Mouse (Mus musculus): ENCODE data around the gene Ak2.
A peak's percentile ranks its signal among the peaks of the same experiment; 100 is the strongest.

Gene Ak2

DNA sequence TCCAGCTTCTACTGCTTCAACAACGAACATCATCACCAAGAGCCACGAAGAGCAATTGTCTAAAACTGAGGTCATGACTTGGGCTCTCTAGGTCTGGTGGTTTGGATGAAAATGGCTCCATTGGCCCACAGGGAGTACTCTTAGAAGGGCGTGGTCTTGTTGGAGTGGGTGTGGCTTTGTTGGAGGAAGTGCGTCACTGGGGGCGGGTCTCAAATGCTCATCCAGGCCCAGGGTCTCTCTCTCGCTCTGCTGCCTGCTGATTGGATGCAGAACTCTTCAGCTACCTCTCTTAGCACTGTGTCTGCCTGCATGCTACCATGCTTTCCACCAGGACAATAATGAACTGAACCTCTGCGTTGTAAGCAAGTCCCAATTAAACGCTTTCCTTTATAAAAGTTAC is 17.1 kb upstream of the Ak2 start:
- no peak for DNase-seq (ENCODE audit: low spot score)

DNA sequence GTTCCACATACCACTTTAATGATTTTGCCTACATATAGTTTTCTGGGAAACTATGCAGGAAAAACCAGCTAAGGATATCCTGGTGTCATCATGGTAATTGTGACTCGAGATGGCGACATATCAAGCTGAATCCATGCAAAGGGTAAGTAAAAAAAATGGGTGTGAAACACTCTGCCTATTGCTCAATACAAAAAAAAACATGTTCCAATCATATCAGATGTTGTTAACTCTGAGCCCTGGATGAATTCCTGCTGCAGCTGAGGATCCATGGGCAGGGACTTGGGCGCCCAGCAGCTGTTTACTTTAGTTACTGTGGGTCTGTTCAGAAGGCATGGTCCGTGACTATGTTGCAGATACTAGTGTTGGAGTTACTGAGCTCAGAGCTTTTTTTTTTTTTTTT is 15.2 kb upstream of the Ak2 start:
- DNase-seq (ENCODE audit: low spot score) = no peak

DNA sequence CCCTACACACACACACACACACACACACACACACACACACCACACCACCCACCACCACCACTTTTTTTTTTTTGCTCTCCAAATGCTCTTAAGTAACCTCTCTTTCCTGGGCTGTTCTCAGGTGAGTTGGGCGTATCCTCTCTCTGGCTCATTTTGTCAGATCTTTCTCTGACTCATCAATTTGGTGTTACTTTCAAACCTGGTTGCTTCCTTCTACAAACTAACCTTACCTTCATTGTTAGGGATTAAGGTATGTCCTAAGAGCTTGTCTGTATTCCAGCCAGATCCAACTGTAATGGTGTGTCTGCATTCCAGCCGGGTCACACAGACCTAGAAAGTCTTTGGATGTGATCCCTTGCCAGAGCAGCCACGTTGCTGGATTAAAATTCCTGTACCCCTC is 14.5 kb upstream of the Ak2 start:
- no peak for DNase-seq (ENCODE audit: low spot score)

DNA sequence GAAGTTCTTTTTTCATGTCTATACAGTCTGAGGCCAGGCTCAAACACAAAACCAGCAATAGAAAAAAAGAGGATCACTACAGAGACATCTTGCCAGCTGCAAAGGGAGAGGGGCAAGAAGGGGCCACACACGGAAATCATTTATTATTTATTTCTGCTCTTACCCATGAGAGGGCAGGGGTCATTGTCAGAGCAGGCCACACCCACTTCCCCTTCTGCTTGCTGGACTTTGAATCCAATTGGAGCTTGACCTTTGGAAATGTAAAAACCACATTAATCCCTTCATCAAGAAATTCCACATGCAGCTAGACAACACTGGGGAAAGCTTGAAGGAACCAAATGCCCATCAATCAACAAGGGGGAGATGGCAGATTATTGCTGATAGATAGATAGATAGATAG is 13.1 kb upstream of the Ak2 start:
- no peak for DNase-seq (ENCODE audit: low spot score)

DNA sequence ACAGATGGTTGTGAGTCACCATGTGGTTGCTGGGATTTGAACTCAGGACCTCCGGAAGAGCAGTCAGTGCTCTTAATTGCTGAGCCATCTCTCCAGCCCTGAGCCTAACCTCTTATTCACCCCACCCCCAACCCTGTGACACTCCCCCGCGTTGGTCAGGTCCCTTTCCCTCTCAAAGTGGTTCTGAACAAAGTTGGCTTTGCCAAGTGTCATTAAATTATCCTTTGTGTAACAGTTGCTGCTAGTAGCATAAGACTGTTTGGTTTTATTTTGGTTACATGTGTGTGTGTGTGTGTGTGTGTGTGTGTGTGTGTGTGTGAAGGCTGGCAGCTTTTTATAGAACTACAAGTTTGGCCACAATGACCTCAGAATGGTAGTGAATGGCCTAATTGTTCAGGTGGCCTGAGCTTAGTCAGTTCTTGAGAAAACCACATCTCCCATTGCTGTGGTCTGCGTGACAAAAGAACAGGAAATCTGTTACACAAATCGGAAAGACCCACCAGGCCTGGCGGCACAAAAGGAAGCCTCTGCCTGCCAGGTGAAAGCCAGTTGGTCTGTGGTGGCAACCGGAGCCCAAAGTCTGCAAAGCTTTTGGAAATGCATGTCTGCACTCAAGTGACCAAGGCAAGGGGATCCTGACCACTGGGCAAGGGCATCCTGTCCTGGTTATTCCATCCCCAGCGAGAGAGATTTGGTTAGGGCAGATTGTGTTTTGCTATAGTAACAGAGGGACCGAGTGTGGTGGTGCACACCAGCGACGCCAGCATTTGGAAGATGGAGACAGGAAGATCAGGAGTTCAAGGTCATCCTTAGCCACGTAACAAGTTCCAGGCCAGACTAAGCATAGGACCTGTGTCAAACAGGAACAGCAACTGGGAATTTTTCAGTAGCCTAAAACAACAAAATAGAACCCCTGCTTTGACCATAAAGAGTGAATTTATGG is 10.6 kb upstream of the Ak2 start:
- no peak for DNase-seq (ENCODE audit: low spot score)

DNA sequence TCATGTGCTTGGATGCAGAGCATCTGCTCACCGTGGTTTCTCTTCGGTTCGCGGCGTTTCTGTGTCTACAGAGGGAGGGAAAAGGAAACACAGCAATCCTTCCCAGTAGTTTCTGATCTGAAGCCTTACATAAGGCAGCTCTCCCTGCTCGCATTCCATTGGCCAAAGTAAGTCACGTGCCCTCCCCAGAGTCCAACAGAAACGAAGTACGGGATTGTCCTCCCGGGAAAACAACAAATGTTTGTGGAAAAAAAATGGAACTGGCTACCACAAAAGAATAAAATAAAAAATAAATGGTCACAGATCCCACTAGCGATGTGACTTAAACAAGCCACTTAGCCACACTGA is 10.0 kb upstream of the Ak2 start:
- no peak for DNase-seq (ENCODE audit: low spot score)

DNA sequence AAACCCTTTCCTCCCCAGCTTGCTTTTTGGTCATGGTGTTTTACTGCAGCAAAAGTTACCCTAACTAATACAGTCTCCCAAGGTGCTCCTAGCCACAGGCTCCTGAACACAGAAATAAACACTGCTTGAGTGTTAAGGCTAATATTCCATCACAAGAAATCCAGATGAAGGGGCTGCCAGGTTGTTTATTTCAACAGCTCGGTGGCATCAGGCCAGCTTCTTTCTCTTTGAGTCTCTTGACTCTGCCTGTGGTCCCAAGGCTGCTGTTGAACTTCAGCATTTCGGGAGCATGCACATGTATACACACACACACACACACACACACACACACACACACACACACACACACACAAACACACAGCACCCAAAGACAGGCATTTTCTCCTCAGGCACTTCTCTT is 8.6 kb upstream of the Ak2 start:
- no peak for DNase-seq (ENCODE audit: low spot score)

DNA sequence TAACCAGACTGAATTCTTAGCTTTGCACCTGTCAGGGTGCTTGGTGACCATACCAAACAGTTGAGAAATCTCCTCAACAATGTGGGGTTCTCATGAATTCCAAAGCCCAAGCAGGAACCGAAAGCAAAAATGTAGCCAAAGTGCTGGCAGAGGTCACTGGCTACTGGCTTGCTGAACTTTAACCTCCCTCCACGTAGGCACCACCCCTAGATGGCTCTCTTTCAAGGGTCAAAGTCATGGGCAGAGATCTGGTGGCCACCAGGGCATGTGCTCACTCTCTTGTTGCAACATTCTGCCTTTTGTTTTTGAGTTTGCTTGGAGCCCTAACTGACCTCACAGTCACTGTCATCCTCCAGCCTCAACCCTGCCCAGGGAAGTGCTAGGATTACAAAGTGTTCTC is 8.1 kb upstream of the Ak2 start:
- no peak for DNase-seq (ENCODE audit: low spot score)

DNA sequence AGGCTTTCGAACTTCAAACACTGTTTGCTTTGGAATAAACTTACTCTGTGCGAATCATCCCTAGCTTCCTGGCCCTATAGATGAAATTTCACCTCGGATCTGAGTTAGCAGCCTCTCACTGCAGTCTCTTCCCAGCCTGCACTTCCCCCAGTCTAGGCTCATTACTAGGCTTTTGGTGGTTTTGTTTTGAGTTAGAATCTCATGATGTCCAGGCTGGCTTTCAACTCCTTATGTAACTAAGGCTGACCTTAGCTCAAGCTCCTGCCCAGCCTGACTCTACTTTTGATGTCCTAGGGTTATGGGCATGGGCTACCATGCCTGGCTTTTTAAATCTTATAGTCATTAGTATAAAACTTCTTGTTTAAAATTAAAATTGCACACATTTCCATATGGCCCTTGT is 7.2 kb upstream of the Ak2 start:
- no peak for DNase-seq (ENCODE audit: low spot score)

DNA sequence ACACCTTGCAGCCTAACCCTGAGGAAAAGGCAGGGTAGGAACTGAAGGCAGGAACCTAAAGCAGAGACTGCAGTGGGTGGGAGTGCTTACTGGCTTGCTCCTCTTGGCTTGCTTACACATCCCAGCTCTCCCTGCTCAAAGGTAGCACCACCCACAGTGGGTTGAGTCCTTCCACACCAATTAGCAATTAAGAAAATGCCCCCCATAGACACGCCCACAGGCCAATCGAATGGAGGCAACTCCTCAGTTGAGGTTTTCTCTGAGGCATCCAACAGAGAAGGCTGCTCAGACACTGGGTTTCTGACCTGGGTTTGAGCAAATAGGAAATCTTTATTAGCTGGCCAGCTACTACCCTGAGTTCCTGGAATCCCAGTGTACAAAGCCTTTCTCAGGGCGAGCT is 2.8 kb upstream of the Ak2 start:
- no peak for DNase-seq (ENCODE audit: low spot score)

DNA sequence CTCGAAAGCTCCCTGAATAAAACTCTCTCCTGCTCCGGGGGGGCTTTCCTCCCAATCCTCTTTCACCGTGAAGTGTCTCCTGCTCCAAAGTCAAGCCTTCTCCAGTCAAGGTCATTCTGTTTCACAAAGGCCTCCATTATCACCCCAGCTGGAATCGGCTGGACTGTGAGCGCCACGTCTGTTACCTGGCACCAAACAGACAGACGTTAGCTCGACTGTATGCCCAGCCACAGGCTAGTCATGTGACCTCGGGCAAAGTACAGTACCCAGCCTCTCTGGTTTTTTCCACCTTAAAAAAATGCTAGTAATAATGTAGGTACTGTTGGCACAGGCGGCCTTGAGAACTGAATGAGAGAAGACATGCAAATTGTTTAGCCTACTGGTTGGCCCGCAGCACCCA is 2.1 kb upstream of the Ak2 start:
- no peak for DNase-seq (ENCODE audit: low spot score)

DNA sequence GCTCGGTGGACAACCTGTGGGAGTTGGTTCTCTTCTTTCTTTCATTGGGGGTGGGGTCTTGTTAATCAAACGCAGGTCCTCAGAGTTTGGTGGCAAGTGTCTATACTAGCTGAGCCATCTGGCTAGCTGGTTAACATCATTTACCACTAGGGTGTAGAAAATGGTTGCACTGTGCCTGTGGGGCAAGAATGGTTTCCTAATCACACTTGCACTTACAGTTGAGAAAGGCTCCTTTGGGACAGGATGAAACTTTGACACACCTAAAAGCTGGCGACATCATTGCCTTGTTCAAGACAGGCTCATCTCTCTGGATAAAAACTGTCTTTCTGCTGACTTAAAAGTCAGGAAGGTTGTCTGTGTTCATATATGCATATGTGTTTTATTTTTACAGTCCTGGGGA is 418 bp downstream of the Ak2 start:
- no peak for DNase-seq (ENCODE audit: low spot score)

DNA sequence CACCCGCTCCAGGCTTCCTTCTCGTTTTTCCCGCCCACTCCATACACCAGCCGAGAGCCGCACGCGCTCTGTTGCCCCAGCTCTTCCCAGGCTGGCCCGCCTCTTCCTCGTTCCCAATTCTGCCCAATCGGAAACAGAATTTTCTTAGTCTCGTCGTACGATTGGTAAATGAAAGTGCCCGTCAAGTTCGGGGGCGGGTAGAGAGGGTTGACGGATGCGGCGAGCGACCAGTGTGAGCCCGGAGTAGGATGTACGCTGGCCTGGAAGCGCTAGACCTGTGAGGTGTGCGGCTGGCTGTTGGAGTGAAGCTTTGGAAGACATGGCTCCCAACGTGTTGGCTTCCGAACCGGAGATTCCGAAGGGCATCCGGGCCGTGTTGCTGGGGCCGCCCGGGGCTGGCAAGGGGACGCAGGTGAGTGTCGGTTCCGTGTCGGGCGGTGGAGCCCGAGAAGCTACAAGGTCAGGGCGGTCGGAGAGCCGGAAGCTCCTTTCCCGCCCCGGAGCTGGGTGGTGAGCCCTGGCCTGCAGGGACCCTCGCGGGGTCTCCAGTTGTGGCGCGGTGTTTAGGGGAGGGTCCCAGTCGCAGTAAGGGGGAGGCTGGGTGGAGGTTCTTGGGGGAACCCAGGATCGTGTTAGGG is 1.4 kb downstream of the Ak2 start:
- peak; percentile 82 for DNase-seq (ENCODE audit: low spot score)

DNA sequence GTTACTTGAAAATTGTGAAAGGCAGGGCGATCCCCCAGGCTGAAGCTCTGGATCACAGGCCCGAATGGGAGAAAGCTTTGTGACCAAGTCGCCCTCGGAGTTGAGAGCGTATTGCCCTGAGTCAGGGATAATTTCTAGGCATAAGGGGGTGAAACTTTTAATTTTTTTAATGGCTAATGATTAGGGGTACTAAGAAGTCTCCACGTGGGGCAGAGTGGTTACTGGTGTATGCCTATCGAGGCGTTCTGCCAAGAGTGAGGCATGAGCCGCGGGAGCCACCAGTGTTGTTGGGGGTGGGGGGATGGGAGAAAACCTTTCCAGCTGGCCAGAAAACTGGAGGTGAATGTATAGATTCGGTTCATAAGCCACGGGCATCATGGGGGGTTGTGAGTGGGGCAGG is 1.9 kb downstream of the Ak2 start:
- no peak for DNase-seq (ENCODE audit: low spot score)

DNA sequence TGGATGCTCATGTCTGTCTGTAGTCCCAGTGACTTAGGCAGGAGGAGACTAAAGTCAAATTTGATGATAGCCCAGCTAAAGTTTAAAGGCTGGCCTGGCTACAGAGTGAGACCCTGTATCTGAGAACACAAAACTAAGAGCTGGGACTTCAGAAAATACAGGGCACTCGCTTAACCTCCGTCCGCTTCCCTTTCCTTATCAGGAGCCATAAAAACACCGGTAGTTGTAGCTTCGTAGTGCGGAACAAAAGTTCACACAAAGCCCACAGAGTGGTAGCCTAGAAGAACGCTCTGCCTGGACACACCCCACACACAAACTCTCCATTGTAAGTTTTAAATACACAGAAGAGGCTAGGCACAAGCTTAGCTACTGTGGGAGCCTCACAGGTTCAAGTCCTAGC is 3.5 kb downstream of the Ak2 start:
- DNase-seq (ENCODE audit: low spot score) = no peak

DNA sequence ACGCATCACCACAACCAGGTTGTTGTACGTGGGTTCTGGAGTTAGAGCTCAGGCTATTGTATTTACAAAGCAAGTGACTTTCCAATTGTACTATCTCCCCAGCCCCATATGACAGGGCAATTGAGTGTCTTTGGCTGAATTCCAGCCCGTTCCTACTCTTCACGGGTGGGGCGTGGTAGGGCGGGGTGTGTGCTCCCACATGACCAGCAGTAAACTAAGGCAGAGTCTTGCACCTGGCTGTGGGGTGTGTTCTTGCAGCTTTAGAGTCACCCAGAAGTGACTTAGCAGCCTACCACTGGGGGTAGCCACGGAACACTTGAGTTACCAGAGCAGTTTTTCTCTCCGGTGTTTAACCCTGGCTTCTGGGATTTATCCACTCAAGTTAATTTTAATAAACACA is 5.5 kb downstream of the Ak2 start:
- DNase-seq (ENCODE audit: low spot score) = no peak

DNA sequence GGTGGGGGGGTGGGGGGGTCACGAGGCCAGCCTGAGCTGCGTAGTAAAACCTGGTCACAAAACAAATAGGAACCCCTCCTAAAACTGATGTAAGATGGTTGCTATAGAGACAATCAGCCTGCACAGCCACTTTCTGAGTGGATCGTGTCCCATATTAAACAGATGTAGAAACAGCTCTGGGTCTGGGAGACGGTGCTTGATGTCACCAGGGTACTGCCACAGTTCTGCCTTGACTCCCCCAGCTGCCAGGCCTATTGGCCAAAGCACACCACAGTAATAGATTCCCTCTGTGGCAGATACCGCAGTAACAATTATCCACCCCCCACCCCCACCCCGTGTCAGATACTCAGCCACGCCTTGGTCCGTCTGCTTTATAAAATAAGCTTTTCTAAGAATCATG is 6.6 kb downstream of the Ak2 start:
- no peak for DNase-seq (ENCODE audit: low spot score)

DNA sequence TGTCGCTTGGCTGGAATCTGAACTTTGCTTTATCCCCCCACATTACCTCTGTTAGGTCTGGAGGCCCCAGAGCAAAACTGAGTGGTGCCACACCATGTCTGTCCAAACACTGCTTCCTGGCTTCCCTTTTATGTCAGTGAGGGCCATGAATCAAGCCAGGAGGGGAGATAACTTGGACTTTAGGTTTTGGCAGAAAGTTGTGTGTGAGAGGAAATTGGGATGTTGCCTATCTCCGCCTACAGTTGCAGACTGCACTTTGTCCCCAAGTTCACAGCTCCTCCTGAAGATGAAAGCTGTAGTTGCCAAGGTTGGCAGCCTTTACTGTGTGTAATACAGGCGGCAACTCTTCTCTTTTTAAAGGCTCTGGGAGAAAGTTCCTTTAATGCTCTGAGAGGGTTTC is 9.0 kb downstream of the Ak2 start:
- DNase-seq (ENCODE audit: low spot score) = no peak

DNA sequence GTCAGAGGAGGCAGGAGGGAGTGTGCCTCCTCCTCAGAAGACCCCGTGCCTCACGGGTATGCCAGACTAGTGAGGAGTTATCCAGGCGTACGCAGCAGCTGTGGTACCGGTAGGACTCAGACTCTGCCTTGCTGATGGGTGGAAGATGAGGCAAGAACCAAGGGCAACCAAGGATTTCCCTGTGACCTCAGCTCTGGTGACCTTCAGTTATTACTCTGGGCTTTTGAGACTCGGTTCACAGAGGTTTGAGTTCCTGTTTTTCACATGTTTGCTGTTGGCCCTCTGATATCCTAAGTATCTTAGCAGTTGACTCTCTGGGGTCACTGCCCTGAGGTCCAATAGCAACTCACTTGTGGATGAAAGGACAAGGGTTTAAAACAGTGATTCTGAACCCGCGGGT is 12.0 kb downstream of the Ak2 start:
- DNase-seq (ENCODE audit: low spot score) = no peak

DNA sequence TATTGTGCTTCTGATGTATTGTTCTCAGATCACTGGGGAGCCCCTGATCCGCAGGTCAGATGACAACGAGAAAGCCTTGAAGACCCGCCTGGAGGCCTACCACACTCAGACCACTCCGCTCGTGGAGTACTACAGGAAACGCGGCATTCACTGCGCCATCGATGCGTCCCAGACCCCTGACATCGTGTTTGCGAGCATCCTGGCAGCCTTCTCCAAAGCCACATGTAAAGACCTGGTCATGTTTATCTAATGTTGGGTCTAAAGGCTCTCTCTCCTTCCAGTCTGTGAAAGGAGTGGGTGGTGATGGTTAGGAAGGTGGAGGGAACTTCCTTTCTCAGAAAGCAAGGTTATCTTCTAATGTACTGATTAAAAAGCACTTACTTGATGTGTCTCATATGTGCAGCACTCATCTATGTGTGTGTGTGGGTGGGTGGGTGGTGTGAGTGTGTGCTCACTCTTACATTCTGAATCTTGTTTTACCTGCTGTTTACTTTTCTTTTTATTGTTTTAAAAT is 16.3 kb downstream of the Ak2 start:
- no peak for DNase-seq (ENCODE audit: low spot score)

DNA sequence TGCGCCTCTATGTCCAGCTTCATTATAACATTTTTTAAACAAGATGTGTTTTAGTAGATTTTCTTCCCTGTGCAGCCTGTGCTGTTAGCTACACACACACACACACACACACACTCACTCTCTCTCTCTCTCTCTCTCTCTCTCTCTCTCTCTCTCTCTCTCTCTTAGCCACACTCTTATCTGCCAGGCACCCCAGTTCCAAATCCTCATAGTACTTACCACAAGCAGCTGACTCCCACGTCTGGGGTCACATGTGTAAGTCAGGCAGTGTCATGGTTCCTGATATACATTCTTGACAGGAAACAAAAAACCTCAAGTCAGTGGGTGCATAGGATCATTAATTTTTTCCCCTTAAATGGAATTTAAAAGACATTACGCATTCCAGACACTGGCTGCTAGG is 16.9 kb downstream of the Ak2 start:
- DNase-seq (ENCODE audit: low spot score) = no peak

DNA sequence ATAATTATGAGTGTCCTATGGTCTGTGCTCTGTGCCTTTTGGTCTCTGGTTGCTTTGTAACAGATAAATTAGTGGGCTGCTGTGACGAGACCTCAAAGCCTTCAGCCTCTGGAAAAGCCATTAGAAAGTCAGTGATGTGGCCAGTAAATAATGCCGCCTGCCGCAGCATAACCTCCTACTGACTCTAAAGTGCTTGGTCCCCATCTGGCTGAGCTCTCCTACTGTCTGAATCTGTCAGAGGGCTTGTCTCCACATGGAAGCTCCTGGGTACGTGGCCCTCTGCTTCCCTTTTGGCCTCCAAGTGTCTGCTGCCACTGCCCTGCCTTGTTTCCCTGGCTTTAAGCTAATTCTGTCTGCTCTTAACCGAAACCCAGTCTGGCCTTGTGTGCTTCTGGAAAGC is 17.8 kb downstream of the Ak2 start:
- DNase-seq (ENCODE audit: low spot score) = no peak

DNA sequence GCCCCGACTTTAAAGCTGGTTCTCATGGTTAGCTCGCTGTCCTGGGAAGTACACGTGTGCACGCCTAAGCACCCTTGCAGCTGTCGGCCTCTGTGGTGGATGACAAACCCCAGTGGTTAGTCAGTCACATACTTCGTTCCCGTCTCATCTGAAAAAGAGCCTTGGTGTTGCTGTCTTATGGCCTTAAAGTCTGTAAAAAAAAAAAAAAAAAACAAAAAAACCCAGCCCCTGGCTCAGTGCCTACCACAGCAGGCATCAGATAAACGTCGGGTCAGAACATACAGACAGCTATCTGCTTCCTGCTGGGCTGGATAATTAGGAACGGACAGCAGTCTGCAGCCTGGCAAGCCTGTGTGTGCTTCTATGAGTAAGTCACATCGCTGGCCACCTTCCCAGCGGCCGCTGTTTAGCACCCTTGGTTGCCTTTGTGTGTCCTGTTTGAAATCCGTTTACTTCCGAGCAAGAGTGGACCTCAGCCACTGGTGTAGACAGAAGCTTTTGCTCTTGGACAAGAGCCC is 19.9 kb downstream of the Ak2 start:
- no peak for DNase-seq (ENCODE audit: low spot score)
